Mouse (Mus musculus) lung, postnatal 36 days (tissue): ENCODE measurements around the gene Rnf167.

Source experiments
- DNase-seq: peaks from one replicate; pipeline ENCODE4 v3.0.0; 2022; ENCODE audit warnings: mixed read lengths

Gene Rnf167

DNA sequence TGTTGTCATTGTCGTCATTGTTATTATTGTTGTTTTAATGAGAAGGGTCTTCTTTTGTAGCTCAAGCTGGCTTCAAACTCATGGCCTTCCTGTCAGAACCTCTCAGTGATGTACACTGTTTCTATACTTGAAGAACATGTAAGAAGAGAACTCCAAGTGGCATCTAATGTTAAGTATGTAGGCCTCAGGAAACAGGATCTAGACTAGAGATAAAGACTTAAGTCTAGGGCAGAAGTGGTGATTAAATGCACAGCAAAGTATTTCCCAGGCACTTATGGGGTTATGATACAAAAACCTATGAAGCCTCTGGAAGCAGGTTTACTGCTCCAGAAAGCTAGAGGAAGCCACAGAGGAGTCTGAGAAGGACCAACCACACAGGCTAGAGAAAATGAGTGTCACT lies 8.7 kb upstream of the Rnf167 start:
- DNase-seq: no peak

- DNase-seq: no peak
Measured at GRCm38 (mm10) chr11:70638714-70639278, 8.2 kb upstream of the Rnf167 start, which contains the start of gene Gp1ba. TSS of gene Gp1ba (plus strand) at chr11:70639122.

- peak; percentile 46 for DNase-seq
Measured at GRCm38 (mm10) chr11:70639976-70640375, 7.1 kb upstream of the Rnf167 start.

GRCm38 (mm10) chr11:70641241-70641640 lies 5.8 kb upstream of the Rnf167 start:
- DNase-seq: no peak

GRCm38 (mm10) chr11:70643051-70643450 lies 4.0 kb upstream of the Rnf167 start:
- no peak for DNase-seq

DNA sequence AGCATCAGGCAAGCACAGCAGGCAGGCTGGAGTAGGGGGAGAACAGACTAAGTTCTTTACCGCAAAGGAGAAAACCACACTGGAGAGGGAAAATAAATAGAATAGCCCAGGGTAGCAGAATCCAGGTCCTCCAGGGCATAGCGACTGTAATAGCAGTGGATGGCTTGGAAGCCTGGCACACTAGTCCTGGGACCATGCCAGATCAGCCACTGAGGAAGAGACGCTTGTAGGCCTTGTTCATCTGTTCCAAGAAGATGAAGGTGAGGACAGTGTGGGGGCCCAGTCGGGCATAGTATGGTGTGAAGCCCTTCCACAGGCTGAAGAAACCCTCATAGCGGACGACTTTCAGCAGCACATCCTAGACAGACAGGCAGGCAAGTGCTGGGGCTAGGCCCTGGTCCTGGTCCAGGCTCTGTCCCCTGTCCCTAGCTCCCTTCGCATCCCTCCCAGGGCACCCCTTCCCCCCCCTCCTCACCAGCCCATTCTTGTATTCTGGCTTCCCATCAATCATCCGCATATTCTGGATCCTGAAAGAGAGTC lies 2.4 kb upstream of the Rnf167 start:
- no peak for DNase-seq

DNA sequence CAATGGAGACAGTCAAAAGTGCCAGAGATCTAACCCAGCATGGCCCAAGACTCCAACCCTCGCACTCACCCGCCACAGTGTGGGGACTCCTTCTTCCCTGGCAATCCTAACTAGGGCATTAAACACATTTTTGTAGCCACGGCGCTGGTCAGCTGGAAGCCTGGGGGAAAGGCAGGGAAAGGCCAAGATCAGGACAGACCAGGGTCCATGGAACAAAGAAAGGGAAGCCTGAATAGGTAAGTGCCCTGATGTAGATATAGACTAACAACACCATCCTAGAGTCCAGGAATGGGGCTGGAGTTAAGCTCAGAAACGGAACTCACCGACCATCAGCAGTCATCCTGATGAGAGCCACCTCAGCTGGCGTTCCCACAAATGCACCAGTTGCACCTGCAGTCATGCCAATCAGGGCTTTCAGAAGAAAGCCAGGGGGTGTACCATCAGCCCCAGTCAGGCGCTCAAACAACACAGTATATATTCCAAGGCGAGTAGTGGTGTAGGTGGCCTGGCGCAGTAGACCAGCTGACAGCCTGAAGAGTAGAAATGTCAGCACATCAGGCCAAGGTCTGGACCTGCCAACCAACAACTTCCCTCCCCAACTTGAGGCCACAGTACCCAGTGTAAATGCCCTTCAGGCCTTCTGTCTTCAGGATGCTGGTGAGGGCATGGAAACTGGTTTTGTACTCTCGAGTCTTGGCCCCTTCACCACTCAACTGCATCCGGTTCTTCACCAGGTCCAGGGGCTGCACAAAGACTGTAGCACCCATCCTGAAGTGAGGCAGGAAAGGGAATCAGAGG lies 1.4 kb upstream of the Rnf167 start:
- no peak for DNase-seq

- no peak for DNase-seq
Measured at GRCm38 (mm10) chr11:70646259-70646555, 828 bp upstream of the Rnf167 start.

DNA sequence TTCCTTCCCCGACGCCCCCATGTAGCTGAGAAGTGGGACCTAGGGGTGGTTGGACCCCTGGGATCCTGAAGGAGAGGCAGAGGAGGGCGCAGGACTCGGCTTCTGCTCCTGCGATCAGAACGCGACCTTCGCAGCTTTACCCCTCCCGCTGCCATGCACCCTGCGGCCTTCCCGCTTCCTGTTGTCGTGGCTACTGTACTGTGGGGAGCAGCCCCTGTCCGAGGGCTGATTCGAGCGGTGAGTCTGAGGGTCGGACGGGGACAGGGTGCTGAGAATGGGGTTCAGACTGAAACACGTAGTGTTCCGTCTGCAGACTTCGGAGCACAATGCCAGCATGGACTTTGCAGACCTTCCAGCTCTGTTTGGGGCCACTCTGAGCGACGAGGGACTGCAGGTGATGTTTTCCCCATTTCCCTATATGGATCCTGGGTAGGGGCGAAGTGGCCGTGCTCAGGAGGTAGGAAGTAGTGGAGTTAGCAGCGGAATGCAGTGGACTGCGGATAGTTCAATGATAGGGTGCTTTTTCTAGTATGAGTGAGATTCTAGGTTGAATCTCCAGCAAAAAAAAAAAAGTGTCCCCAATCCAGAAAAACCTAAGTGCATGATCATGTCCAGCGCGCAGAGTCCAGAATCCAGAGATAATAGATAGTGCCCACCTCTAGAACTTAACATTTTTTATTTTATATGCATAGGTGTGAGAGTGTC lies 833 bp downstream of the Rnf167 start:
- peak; percentile 37 for DNase-seq

GRCm38 (mm10) chr11:70648512-70648911 lies 1.5 kb downstream of the Rnf167 start:
- DNase-seq: no peak

GRCm38 (mm10) chr11:70649185-70649734 lies 2.2 kb downstream of the Rnf167 start:
- DNase-seq: no peak

GRCm38 (mm10) chr11:70650322-70651175 lies 3.5 kb downstream of the Rnf167 start:
- DNase-seq: peak; percentile 34

GRCm38 (mm10) chr11:70651391-70651790 lies 4.4 kb downstream of the Rnf167 start:
- no peak for DNase-seq

DNA sequence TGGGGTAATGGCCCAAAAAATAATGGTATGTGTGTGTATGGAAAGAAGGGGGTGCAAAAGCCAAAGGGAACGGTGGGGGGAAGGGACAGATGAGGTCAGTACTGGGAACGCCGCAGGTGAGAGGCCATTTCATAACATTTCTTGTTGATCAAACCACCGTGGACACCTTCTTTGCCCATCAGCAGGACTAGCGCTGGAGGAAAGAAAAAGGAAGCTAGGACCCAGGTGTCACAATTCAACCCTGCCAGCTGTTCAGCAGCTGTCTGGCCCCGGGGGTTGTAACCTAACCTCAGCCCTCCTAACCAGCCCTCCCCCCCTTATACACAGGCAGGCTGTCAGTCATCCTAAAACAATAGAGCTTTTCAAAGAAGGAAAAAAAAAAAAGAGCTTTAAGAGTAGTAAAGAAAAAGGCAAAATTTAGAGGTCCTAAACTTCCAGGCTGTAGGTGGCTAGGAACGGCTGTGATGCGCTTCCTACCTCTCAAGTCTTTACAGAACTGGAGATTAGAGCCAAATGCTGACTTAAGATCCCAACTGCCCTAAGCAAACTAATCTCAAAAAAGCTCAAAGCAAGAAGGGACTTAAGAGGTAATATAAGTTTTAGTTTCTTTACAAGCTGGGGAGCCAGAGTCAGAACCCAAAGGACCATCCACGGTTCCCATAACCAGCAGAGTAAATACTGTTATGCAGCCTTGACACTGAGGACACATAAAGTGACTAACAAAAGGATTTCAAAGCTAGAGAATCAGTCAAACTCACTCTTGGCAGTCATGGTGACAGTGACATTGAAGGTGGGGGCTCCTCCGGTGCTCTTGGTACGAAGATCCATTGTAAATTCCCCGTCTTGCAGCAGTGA lies 5.2 kb downstream of the Rnf167 start:
- DNase-seq: no peak

- DNase-seq: peak; percentile 56
Measured at GRCm38 (mm10) chr11:70652884-70653344, 5.9 kb downstream of the Rnf167 start.

GRCm38 (mm10) chr11:70653345-70654197 lies 6.5 kb downstream of the Rnf167 start:
- peak; percentile 74 for DNase-seq

DNA sequence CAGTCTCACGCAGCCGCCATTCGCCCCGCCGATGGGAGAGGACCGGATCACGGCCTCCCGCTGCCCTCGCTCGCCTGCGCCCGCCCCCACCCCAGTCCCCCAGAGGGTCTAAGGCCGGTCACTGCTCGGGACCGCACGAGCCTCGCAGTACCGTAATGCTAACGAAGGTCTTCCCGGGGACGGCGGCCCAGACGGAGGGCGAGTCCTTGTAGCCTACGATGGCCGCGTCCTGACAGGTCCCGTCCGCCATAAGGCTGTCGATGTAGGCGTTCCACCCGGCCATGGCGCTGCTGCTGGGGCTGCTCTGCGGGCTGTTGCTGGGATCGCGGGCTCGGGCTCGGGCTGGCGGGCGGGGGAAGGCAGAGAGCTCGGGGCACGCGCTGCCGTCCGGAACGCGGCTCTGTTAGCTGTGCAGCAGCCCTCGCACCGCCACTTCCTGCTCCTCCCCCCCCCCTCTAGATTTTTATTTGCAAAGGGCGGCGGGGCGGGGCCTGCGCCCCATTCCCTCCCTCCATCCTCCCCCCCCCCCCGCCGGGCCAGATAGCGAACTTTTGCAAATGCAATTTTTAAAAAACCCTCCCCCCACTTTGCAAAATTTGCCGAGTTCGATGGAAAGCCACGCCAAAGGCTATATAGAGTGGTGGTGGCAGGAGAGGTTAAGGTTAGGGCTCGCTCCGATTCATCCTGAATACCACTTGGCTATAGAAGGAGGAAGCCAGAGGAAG lies 7.3 kb downstream of the Rnf167 start, which contains the start of gene Pfn1:
TSS of gene Pfn1 (minus strand) at position 447 of the 725 bp plus-strand sequence.
- peak; percentile 78 for DNase-seq

DNA sequence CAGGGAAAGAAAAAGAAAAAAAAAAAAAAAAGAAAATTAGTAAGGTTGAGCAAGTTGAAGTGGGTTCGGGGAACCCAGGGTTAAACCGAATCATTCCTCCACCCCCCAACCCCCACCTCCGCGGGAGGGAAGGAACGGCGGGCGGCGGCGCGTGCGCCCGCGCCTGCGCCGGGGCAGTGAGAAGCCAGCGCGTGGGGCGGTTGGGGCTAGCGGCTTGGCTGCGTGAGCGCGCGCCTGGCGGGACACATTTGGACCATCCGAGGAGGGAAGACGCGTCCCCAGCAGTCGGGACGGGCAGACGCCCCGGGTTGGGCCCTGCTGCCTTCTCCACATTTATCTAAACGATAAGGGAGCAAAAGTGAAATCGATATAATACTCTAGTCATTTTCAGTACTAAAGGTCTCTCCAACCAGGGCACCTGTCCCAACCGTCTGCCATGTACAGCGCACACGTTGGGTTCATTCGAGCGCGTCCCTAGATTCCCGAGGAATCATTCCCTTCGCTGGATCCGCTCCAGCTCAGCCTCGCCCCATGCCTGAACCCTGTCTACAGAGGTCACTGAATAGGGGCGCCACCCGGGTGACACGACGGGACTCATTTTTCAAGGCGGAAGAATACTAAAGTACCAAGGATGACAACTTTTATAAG lies 8.0 kb downstream of the Rnf167 start:
- DNase-seq: peak; percentile 84
